Mouse (Mus musculus): ENCODE results near the gene Gm8220.
"Not testable (repeated sequence)": the region's sequence is repeated elsewhere in the genome, so short reads cannot be mapped to it uniquely, and the experiment has no call there.

Gene Gm8220

GRCm38 (mm10) chr14:44285280-44285679 is at the start of gene Gm8220:
Gene Gm8220 (plus strand): TSS chr14:44285580.
- not testable (repeated sequence) for DNase-seq (ENCODE audit: low read depth)

GRCm38 (mm10) chr14:44248039-44248438 is 37.3 kb upstream of the Gm8220 start:
- no peak for DNase-seq (ENCODE audit: low read depth)

- DNase-seq (ENCODE audit: low read depth) = not testable (repeated sequence)
These were observed 26.7 kb downstream of the Gm8220 start for GRCm38 (mm10) chr14:44312049-44312448.

GRCm38 (mm10) chr14:44338484-44338883 is 53.1 kb downstream of the Gm8220 start, which contains the start of gene Gm5930:
Gene Gm5930 (minus strand): TSS chr14:44338584.
- not testable (repeated sequence) for DNase-seq (ENCODE audit: low read depth)
